Mouse (Mus musculus) cerebellum, adult 18-20 months (tissue): Measurements from ENCODE around the gene Itga8.
A peak's percentile ranks its signal among the peaks of the same experiment; 100 is the strongest.

Experiments used
- DNase-seq, 2 experiments: peaks; one replicate each; pipeline ENCODE4 v3.0.0; 2021

Gene Itga8

DNA sequence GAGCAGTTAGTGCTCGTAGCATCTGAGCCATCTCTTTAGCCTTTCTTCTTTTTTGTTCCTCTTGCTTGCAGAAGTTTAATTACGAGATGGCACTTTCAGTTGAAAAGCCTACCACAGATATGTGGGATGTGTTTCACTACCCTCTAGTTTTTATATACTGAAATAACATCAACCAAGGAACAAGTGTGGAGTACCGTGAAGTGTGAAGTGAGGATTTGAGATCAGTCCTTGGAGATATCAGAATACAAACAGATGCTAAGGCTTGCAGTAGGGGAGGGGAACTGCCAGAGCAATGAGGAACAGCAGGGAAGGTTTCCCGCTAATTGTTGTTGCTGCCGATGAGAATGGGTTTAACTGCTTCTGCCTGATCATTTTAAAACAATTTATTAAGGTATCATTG lies 114.1 kb downstream of the Itga8 start:
- DNase-seq: no peak

- DNase-seq: no peak
Measured at GRCm38 (mm10) chr2:12182402-12182948, 119.2 kb downstream of the Itga8 start.

DNA sequence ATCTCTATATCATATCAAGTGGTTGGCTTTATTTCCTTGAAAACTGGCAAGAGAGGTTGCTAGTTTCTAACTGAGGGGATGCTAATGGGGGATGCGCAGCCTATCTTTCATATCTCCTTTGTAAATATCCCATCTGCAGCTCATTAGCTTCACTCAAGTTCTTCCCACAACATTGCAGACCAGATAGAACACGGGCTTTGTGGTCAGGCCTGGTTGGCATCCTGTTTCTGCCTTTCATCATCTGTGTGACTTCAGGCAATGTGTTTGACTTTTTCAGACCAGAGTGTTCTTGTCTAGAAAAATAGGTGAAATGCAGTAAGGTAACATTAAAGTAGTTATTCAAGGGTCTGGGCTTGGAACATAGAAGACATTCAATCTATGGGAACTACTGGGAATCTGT lies 121.1 kb downstream of the Itga8 start:
- no peak for DNase-seq

DNA sequence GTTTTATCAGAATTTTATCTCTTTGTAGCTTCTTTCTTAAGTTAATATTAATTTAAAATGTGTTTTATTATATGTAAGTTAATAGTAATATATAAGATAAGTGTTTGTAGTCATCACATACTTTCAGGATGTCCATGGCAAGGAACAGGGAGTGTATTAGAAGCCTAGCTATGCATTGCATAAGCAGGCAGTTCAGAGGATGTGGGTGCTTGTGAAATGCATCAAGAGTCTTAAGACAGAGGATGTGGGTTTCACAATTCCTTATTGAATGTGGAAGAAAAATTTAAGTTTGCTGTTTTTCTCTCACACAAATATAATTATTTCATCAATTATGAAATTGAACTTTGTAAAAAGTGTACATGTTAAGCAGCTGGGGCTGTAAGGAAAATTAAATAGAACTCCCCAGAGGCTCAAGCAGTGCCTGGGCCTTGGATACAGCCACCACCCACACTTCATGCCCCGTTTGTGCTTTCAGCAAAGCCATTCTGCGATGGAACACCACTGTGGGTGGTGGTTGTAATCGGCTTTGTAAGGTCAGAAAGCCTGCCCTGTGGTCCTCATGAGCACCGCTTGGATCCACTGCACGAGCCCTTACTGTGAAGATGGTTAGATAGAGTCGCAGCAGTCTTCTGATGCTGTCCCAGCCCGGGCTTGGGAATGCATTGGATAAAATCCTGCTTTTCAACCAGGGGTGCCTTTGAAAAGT lies 126.8 kb downstream of the Itga8 start:
- no peak for DNase-seq

- no peak for DNase-seq
Measured at GRCm38 (mm10) chr2:12170221-12170620, 131.5 kb downstream of the Itga8 start.

GRCm38 (mm10) chr2:12160486-12160885 lies 141.2 kb downstream of the Itga8 start:
- DNase-seq: peak in 1 of 2 experiments; percentile 11

- no peak for DNase-seq
Measured at GRCm38 (mm10) chr2:12157001-12157400, 144.7 kb downstream of the Itga8 start.

DNA sequence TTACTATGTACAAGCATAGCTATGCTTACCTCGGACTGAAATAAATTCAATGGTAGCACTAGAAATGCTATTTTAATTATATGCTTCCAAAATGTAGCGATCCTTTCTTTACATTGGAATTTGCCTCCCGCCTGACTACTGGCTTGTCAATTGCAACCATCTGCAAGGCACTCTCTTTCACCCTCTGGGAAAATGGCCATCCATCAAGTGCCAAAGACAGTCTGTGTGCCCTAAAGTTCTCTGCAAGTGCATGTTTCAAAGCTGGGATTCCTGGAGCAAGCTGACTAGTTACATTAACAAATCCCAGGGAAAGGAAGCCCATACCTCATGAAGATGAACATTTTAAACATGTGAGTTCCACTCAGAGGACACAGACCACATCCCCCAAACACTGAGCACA lies 145.3 kb downstream of the Itga8 start:
- no peak for DNase-seq

DNA sequence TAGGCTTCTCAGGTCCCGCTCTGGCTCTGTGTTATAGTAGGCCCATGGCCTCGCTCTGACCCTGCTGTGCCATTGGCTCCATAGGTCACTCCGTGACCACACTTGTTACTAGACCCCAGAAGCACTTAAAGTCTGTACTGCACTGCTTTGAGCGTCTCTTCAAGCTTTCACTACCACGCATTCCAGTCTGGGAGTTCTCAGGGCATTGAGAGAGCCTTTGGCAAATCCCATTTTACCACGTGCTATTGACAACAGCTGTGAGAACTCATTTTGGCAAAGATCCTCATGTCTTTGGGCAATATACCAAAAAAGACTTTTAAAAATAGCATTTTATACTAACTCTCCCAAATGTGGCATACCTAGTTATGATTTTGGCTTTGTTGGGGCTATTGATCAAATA lies 147.0 kb downstream of the Itga8 start:
- no peak for DNase-seq

DNA sequence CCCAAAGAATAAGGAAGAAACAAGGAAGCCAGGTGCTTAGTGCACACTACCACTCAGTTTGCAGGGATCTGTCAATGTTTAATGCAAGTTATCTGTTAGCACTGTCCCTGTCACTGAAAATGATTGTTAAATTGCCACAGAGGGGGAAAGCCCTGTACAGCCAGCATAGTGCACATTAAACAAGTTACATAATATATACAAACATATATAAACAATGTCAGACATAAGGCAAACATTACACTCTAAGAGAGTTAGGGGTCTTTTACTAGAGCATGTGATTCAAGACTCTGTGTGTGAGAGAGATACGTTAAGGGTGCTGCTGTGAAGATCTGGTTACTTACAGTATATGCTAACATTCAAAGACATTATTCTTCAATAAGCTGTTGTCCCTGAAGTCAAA lies 148.2 kb downstream of the Itga8 start:
- DNase-seq: no peak

DNA sequence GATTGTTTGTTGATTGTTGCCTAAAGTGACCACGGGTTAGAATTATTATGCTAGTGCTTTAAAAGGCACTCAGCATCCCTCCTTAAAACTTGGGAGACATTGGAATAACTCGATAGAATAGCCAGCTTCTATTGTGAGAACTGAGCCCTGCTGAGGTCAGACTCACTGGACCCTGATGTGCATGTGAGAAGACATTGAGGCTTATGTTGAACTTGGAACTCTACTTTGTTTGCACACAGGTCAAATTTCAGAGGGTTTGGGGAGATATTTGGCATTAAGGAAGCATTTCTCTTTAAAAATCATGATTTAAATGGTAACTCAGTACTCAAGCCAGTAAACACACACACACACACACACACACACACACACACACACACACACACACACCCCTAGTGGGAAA lies 153.8 kb downstream of the Itga8 start:
- no peak for DNase-seq

- no peak for DNase-seq
Measured at GRCm38 (mm10) chr2:12146612-12147011, 155.1 kb downstream of the Itga8 start.

DNA sequence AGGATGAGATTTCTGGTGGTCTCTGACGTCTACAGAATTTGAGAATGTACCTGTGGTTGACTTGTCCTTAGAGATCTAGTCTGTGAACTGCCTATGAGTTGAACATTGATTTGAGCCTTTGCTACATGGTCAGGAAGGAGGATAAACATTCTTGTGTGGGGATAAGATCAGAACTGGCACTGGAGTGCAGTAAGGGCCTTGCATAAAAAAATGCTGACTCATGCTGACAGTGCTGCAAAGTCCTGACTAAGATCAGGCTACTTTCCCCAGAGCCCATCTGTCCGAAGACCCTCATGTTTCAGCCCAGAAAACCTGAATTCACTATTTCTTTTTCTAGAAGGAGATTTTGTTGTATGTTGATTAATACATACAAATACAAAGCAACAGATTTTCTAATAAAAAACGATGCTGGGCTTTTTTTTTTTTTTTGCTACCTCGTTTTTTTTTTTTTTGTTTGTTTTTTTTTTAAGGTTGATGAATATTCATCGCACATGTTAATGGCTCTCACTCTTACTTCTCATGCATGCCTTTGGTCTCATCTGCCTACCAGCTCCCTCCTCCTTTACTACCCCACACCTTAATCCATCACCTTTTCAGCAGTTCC lies 162.9 kb downstream of the Itga8 start:
- DNase-seq: no peak

- no peak for DNase-seq
Measured at GRCm38 (mm10) chr2:12126580-12126979, 175.1 kb downstream of the Itga8 start.

GRCm38 (mm10) chr2:12115479-12115878 lies 186.2 kb downstream of the Itga8 start:
- DNase-seq: no peak

- DNase-seq: no peak
Measured at GRCm38 (mm10) chr2:12109306-12109705, 192.4 kb downstream of the Itga8 start.

- no peak for DNase-seq
Measured at GRCm38 (mm10) chr2:12108306-12108705, 193.4 kb downstream of the Itga8 start.

DNA sequence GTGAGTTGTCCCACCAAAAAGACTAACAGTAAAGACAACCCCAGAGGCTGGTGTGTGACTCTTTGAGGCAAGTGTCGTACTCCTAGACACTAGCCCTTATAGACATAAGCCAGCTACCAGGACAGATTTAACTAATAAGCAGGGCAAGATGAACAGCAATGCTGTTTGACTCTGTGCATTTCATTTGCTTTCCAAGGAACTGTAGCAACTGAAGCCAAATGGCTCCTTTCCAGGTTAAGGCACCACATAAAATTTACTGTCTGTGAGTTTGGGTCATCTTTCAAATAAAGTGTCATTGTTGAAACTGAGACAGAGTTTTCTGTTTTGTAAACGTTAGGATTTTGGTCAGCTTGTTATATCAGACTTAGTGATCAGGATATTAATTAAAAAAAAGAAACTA lies 194.5 kb downstream of the Itga8 start:
- DNase-seq: no peak

DNA sequence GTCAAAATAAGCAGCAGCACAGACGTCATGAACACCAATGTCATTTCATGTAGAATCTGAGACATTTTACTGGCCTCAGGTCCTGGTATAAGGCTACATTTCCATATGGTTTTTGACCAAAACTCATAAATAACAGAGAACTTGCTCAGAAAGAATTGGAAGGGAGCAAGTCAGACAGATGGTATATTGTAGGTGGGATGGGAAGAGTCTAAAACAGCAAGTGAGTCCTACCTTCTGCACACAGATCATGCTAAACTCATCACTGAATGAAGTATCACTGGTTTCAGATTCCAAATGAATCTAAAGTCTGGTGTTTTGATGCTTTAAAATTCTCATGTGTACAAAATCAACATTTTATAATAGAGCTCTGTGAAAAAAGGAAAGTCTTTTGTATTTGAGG lies 198.5 kb downstream of the Itga8 start:
- no peak for DNase-seq

- DNase-seq: no peak
Measured at GRCm38 (mm10) chr2:12092203-12092984, 209.3 kb downstream of the Itga8 start.

- no peak for DNase-seq
Measured at GRCm38 (mm10) chr2:12090993-12091392, 210.7 kb downstream of the Itga8 start.

- DNase-seq: no peak
Measured at GRCm38 (mm10) chr2:12085492-12085891, 216.2 kb downstream of the Itga8 start.

DNA sequence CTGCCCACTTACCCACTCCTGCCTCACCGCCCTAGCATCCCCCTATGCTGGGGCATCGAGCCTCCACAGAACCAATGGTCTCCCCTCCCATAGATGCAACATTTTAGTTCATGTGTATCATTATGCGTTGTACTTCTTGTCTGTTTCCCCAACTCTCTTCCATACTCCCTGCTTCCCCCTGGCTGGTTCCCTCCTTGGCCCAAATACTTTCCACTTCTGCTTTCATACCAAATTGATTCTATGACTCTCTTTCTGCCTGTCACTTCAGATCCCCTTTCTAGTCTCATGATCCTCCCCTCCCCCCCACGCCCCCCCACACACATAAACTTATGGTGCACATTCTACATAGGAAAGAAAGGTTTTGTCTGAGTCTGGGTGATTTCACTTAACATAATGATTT lies 217.4 kb downstream of the Itga8 start:
- no peak for DNase-seq
